Mouse (Mus musculus) kidney, embryonic 14.5 days (tissue): ENCODE data around the gene Cdc37l1. TPM values are rescaled to one million over a fixed set of nuclear protein-coding genes. Genes with fewer than 3 reads are reported as not detected.
A peak's percentile ranks its signal among the peaks of the same experiment; 100 is the strongest.

Experiments
- ATAC-seq: fragments of 200-750 bp; cut with Nextera tagmentation; 2 replicates; pipeline ENCODE4 v1.8.0; 2017; ENCODE audit warnings: moderate number of reproducible peaks, mild to moderate bottlenecking, moderate TSS enrichment, moderate library complexity; ENCODE audit not compliant: low FRiP score, low TSS enrichment
- H3K27ac ChIP-seq: fragments of 300-500 bp; sonication (generic); 2 replicates; pipeline ENCODE4 v1.5.1; 2014; ENCODE audit warnings: low read depth, mild to moderate bottlenecking, low read length, moderate library complexity, mixed read lengths
- H3K27me3 ChIP-seq: fragments of 300-500 bp; sonication (generic); 2 replicates; pipeline ENCODE4 v1.6.1; 2014; ENCODE audit warnings: mild to moderate bottlenecking, low read length; ENCODE audit not compliant: control insufficient read depth, insufficient read depth
- H3K36me3 ChIP-seq: fragments of 300-500 bp; sonication (generic); 2 replicates; pipeline ENCODE4 v1.6.1; 2014; ENCODE audit warnings: low read length, mixed read lengths; ENCODE audit not compliant: control insufficient read depth, insufficient read depth
- H3K4me1 ChIP-seq: fragments of 300-500 bp; sonication (generic); 2 replicates; pipeline ENCODE4 v1.6.1; 2014; ENCODE audit warnings: low read length, mixed read lengths; ENCODE audit not compliant: control insufficient read depth, insufficient read depth
- H3K4me2 ChIP-seq: fragments of 300-500 bp; sonication (generic); replicated peaks from 2 replicates; pipeline ENCODE4 v1.6.1; 2014; ENCODE audit warnings: low read depth, mild to moderate bottlenecking, low read length
- H3K4me3 ChIP-seq: fragments of 300-500 bp; sonication (generic); 2 replicates; pipeline ENCODE4 v1.5.1; 2014; ENCODE audit warnings: mild to moderate bottlenecking, low read length
- H3K9ac ChIP-seq: fragments of 300-500 bp; sonication (generic); 2 replicates; pipeline ENCODE4 v1.6.1; 2014; ENCODE audit warnings: low read depth, mild to moderate bottlenecking, low read length, moderate library complexity
- H3K9me3 ChIP-seq: fragments of 300-500 bp; sonication (generic); 2 replicates; pipeline ENCODE4 v1.6.1; 2016; ENCODE audit warnings: low read length; ENCODE audit not compliant: control insufficient read depth
- WGBS: fragments of 180-500 bp; shearing (Covaris S2); extraction: QIAGEN DNeasy Blood & Tissue Kit; methylation state at CpG from one replicate; pipeline ENCODE4 v1.1.7; 2014; 5-methylcytosine and 5-hydroxymethylcytosine counted together
- polyA plus RNA-seq: library from polyadenylated mRNA; unstranded; fragments of >200 nt; fragmentation: Nextera tagmentation; extraction: Ambion mirVana; gene quantifications from 2 replicates; pipeline ENCODE4 v1.2.1, GENCODE M21; 2014

Gene Cdc37l1
- polyA plus RNA-seq, 1 experiment from 2014 or later, result 47.2 TPM

- H3K4me1 ChIP-seq, result peaks cover 7% of the 10 kb centered on the region; the same call in 1 of the 2 replicates
- H3K4me2 ChIP-seq, result no peak within 1 kb of the TSS
- H3K36me3 ChIP-seq, result no peaks in the 10 kb centered on the region
- H3K27me3 ChIP-seq, result no peaks in the 10 kb centered on the region
- no peak within 1 kb of the TSS for H3K9ac ChIP-seq
- H3K9me3 ChIP-seq, result no peaks in the 10 kb centered on the region
- H3K27ac ChIP-seq, result no peak within 1 kb of the TSS
- no peak for ATAC-seq
- no peak within 1 kb of the TSS for H3K4me3 ChIP-seq
- WGBS, result 11% methylated on average over 11 of the region's 11 CpGs
These were observed 22.5 kb upstream of the Cdc37l1 start, which contains the start of gene 4430402I18Rik for GRCm38 (mm10) chr19:28967652-28968051. Gene 4430402I18Rik (minus strand): TSS chr19:28967800.

- Histone ChIP-seq H3K27me3 (no peaks in the 10 kb centered on the region), H3K27ac (no peak overlapping the region), H3K9ac (no peak overlapping the region), H3K36me3 (no peaks in the 10 kb centered on the region), H3K4me2 (no peak overlapping the region), H3K4me1 (peaks cover 7% of the 10 kb centered on the region; the same call in 1 of the 2 replicates), H3K4me3 (no peak overlapping the region), H3K9me3 (no peaks in the 10 kb centered on the region)
- ATAC-seq, result no peak
- WGBS, result 70% methylated on average over 4 of the region's 4 CpGs
These were observed 22.0 kb upstream of the Cdc37l1 start for GRCm38 (mm10) chr19:28968178-28968577.

GRCm38 (mm10) chr19:28969231-28969630 is 20.9 kb upstream of the Cdc37l1 start:
- 67% methylated on average over 5 of the region's 5 CpGs for WGBS
- no peak overlapping the region for H3K9ac ChIP-seq
- no peak overlapping the region for H3K4me3 ChIP-seq
- H3K4me1 ChIP-seq, result peaks cover 7% of the 10 kb centered on the region; the same call in 1 of the 2 replicates
- ATAC-seq, result no peak
- no peak overlapping the region for H3K27ac ChIP-seq
- no peaks in the 10 kb centered on the region for H3K36me3 ChIP-seq
- H3K27me3 ChIP-seq, result no peaks in the 10 kb centered on the region
- H3K9me3 ChIP-seq, result no peaks in the 10 kb centered on the region
- H3K4me2 ChIP-seq, result no peak overlapping the region

DNA sequence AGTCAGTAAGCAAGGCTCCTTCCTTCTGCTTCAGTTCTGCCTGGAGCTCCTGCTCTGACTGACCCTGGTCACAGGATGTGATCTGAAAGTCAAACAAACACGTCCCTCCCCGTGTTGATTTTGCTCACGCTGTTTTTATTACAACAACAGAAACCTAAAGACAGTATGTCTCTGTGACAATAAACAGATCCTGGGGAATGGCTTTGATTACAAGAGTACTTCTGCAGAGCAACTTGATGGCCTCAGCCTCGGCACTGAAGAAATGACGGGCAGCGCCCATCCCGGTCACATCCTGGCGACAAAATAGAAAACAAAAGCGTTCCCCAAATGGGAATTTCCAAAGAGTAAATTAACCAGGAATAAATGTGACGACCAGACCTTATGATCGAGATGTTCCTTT is 19.9 kb upstream of the Cdc37l1 start:
- no peak for ATAC-seq
- H3K9ac ChIP-seq, result no peak overlapping the region
- H3K27ac ChIP-seq, result no peak overlapping the region
- H3K4me3 ChIP-seq, result no peak overlapping the region
- no peaks in the 10 kb centered on the region for H3K36me3 ChIP-seq
- H3K4me2 ChIP-seq, result no peak overlapping the region
- peaks cover 6% of the 10 kb centered on the region; the same call in 1 of the 2 replicates for H3K27me3 ChIP-seq
- WGBS, result 42% methylated on average over 11 of the region's 11 CpGs
- no peaks in the 10 kb centered on the region for H3K4me1 ChIP-seq
- no peaks in the 10 kb centered on the region for H3K9me3 ChIP-seq

DNA sequence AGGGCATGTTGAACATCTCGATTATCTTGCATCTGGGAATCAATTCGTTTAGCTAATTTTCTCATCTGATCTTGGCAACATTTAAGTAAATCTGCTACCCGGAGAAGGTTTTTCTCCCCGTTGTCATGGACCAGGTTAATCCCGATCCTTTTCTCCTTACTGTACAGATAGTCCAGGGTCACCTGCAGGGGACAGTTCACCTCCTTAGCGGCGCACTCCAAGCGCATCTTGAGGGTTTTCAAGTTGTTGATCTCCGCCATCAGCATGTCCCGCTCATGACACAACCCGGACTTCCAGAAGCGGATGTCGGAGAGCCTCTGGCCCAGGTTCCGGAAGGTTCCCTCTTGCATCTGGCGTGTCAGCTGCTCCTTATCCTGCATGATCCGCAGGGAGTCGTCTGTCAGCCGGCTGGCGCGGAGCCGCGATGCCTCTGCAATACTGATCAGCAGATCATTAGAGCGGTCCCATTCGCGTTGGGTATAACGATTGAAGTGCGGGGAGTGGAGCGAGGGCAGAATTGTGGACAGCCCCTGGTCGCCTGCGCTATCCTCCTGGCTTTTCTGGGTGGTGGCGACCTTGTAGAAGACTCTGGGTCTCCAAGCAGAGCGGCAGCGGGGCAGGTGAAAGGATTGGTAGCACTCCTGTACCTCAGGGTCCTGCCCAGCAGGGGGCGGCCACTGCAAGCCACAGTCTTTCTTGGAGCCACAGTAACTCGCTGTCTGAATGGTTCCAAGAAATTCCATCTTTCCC is 15.1 kb upstream of the Cdc37l1 start:
- no peaks in the 10 kb centered on the region for H3K9me3 ChIP-seq
- H3K27ac ChIP-seq, result no peak overlapping the region
- H3K4me2 ChIP-seq, result peak overlapping the region; percentile 59
- no peak overlapping the region; the same call in 1 of the 2 replicates for H3K9ac ChIP-seq
- no peaks in the 10 kb centered on the region for H3K4me1 ChIP-seq
- H3K27me3 ChIP-seq, result peaks cover 6% of the 10 kb centered on the region; the same call in 1 of the 2 replicates
- peak; percentile 60; the same call in 1 of the 2 replicates for ATAC-seq
- WGBS, result 20% methylated on average over 35 of the region's 35 CpGs
- H3K4me3 ChIP-seq, result peak overlapping the region; percentile 31
- H3K36me3 ChIP-seq, result no peaks in the 10 kb centered on the region

DNA sequence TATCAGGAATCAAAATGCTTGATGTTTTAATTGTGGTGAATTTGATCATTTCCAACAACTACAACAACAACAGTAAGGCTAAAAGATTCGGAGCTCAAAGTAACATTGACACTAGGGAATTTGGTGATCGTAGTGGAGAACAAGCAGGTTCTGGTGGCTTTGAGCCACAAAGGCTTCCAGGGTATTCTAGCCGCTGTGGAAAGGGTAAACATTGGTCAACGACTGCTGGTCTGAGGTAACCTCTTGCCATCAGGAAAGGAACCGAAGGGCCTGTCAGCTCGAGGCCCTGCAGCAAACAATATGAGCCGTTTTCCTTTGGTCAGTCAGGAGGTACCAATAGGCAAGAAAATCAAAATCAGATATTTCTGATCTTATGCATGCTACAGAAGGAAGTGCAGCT is 7.5 kb upstream of the Cdc37l1 start:
- no peaks in the 10 kb centered on the region for H3K36me3 ChIP-seq
- no peaks in the 10 kb centered on the region for H3K9me3 ChIP-seq
- no peak overlapping the region for H3K4me3 ChIP-seq
- no peaks in the 10 kb centered on the region for H3K4me1 ChIP-seq
- no peak overlapping the region for H3K27ac ChIP-seq
- no peaks in the 10 kb centered on the region for H3K27me3 ChIP-seq
- 75% methylated on average over 7 of the region's 7 CpGs for WGBS
- no peak for ATAC-seq
- no peak overlapping the region for H3K9ac ChIP-seq
- no peak overlapping the region for H3K4me2 ChIP-seq

DNA sequence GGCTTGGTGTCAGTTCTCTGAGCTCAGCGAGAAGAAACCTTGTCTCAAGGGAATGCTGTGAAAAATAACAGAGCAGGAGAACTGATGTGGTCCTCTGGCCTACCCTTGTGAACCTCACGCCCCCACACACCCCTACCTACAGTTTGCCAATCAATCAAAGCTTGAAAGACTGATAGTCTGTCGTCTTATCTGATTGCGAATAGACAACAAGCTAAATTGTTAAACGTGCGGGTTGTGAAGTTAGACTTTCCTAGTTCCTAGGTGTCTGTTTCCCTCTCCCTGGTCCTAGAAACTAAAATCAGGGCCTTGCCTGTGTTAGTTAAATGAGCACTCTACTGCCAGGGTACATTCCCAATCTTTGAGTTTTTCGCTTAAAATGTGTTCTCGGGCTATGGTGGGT is 637 bp upstream of the Cdc37l1 start:
- Histone ChIP-seq H3K27me3 (no peaks in the 10 kb centered on the region), H3K4me2 (peak overlapping the region; percentile 52), H3K27ac (no peak overlapping the region), H3K4me1 (peaks cover 7% of the 10 kb centered on the region), H3K4me3 (peak overlapping the region; percentile 82), H3K36me3 (peaks cover 6% of the 10 kb centered on the region; the same call in 1 of the 2 replicates), H3K9ac (peak overlapping the region; percentile 74), H3K9me3 (no peaks in the 10 kb centered on the region)
- 56% methylated on average over 8 of the region's 8 CpGs for WGBS
- no peak for ATAC-seq

GRCm38 (mm10) chr19:28990590-28991221 is 554 bp downstream of the Cdc37l1 start:
- peaks cover 7% of the 10 kb centered on the region for H3K4me1 ChIP-seq
- 1% methylated on average over 40 of the region's 41 CpGs for WGBS
- H3K9me3 ChIP-seq, result no peaks in the 10 kb centered on the region
- ATAC-seq, result peak; percentile 48
- peak overlapping the region; percentile 82 for H3K4me3 ChIP-seq
- peaks cover 18% of the 10 kb centered on the region; the same call in 1 of the 2 replicates for H3K36me3 ChIP-seq
- H3K27ac ChIP-seq, result peak overlapping the region; percentile 60
- H3K9ac ChIP-seq, result peak overlapping the region; percentile 74
- no peaks in the 10 kb centered on the region for H3K27me3 ChIP-seq
- peak overlapping the region; percentile 61 for H3K4me2 ChIP-seq

GRCm38 (mm10) chr19:28991391-28991790 is 1.2 kb downstream of the Cdc37l1 start:
- Histone ChIP-seq H3K9me3 (no peaks in the 10 kb centered on the region), H3K9ac (no peak overlapping the region), H3K27me3 (no peaks in the 10 kb centered on the region), H3K4me2 (peak overlapping the region; percentile 61), H3K27ac (no peak overlapping the region), H3K36me3 (peaks cover 24% of the 10 kb centered on the region), H3K4me3 (peak overlapping the region; percentile 82), H3K4me1 (peaks cover 7% of the 10 kb centered on the region)
- 71% methylated on average over 5 of the region's 5 CpGs for WGBS
- ATAC-seq, result no peak
